22 mouse cellular contexts compared by ENCODE assay signal in the genomic region with DNA sequence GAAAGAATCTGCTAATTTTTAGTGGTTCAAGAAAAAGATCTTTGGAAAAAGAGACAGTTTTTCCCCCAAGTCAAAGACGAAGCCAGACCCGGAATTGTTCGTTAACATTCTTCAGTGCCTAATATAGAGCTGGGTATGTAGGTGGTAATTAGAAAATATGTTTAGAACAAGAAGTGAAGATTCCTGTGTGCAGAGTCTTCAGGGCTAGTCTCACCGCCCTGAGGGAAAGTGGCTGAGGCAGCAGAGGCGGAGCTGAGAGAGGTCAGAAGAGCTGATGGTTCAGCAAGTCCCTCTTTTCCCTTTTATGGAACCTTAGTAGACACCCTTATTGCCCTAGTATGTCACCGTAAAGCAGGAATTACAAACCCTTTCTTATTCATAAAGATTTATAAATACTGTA.
DNase-seq lines count a peak whose midpoint lies in the region; TF ChIP-seq lines count a peak whose summit lies in the region.
"Had no signal": no experiment of that assay in that cellular context is flagged by ENCODE, and none has a peak within 500 bp of the region (broad histone marks: within the 10 kb centered on the region; RNA-seq: fewer than 3 reads in every experiment).

No protein-coding gene starts in this region.

- H3K27ac ChIP-seq in gastrocnemius, adult 2 months: peak overlapping the region; percentile 46; the same call in 1 of the 2 replicates
- no peak overlapping the region for H3K27ac ChIP-seq in CH12.LX (ENCODE audit: insufficient read depth, low read depth)
- H3K27ac ChIP-seq: embryonic facial prominence, embryonic 12.5 days; embryonic facial prominence, embryonic 15.5 days; heart, embryonic 15.5 days; hindbrain, embryonic 10.5 days; hindbrain, embryonic 13.5 days; intestine, embryonic 15.5 days had no signal

- peak overlapping the region; percentile 58 for H3K4me2 ChIP-seq in CH12.LX (ENCODE audit: insufficient read depth, low read depth, poor library complexity, severe bottlenecking)
- H3K4me2 ChIP-seq: embryonic facial prominence, embryonic 12.5 days; embryonic facial prominence, embryonic 15.5 days; heart, embryonic 12.5 days; heart, embryonic 15.5 days; hindbrain, embryonic 13.5 days; intestine, embryonic 15.5 days had no signal

- peak overlapping the region; percentile 40; the same call in 1 of the 2 replicates for H3K9ac ChIP-seq in CH12.LX (ENCODE audit: insufficient read depth, low read depth)
- H3K9ac ChIP-seq: embryonic facial prominence, embryonic 12.5 days; embryonic facial prominence, embryonic 15.5 days; forebrain, postnatal 0 days; heart, embryonic 12.5 days; heart, embryonic 15.5 days; hindbrain, embryonic 13.5 days; intestine, embryonic 15.5 days had no signal

- peaks cover 6 to 33% of the 10 kb centered on the region in 2 experiments; a peak in 3 of 4 replicates for H3K4me1 ChIP-seq in CH12.LX (ENCODE audit: control insufficient read depth in 1 of 2, insufficient read depth in 2 of 2)
- H3K4me1 ChIP-seq: embryonic facial prominence, embryonic 12.5 days; embryonic facial prominence, embryonic 15.5 days; heart, embryonic 12.5 days; heart, embryonic 15.5 days; hindbrain, embryonic 13.5 days; intestine, embryonic 15.5 days had no signal

- in situ Hi-C loops in CH12.LX (cut with MboI; ENCODE audit: low pct_ligation_motif_present, low pct_unique_long_range_greater_than_20kb, low sequenced_read_pairs): no loop called here

- DNase-seq in gastrocnemius, adult 2 months: no peak
- DNase-seq in gastrocnemius, postnatal 10 days: no peak
- DNase-seq in kidney, adult 9 months: peak; percentile 8
- no peak for DNase-seq in kidney, postnatal 4 days
- no peak for DNase-seq in CH12.LX (ENCODE audit: extremely low read depth)
- peak; percentile 28 for DNase-seq in brain, adult 2 months (ENCODE audit: low read depth, low spot score)
- DNase-seq in right cerebral cortex, adult 18-20 months: no peak
- DNase-seq: cerebellum, adult 11-12 months; cerebellum, adult 8-10 months; cerebellum, postnatal 10 days; cerebellum, postnatal 36 days; forebrain, postnatal 0 days; gastrocnemius, postnatal 36 days; heart, postnatal 10 days; heart, postnatal 36 days had no signal

- no peak for TF ChIP-seq RAD21 in CH12.LX (IDR thresholded peaks at IDR 0.05; ENCODE audit: low read depth, low read length)

- no peak for TF ChIP-seq CTCF in gastrocnemius, adult 2 months (IDR thresholded peaks at IDR 0.05)
- no peak for TF ChIP-seq CTCF in CH12.LX (conservative IDR thresholded peaks at IDR 0.05 in 1 of 2, IDR thresholded peaks at IDR 0.05 in 1 of 2; ENCODE audit: low read depth in 2 of 2, low read length in 2 of 2)

- no peaks in the 10 kb centered on the region for H3K79me2 ChIP-seq in CH12.LX (replicated peaks; ENCODE audit: control insufficient read depth, extremely low read depth, insufficient read depth, poor library complexity, severe bottlenecking)

- dilution Hi-C loops in CH12.LX (cut with MboI; ENCODE audit: extremely low pct_ligation_motif_present, extremely low pct_unique_long_range_greater_than_20kb, low sequenced_read_pairs): no loop called here

- H3K9me3 ChIP-seq in CH12.LX (replicated peaks; ENCODE audit: low read length): no peaks in the 10 kb centered on the region
- H3K9me3 ChIP-seq: embryonic facial prominence, embryonic 12.5 days; embryonic facial prominence, embryonic 15.5 days; heart, embryonic 12.5 days; heart, embryonic 15.5 days; hindbrain, embryonic 10.5 days; hindbrain, embryonic 13.5 days; intestine, embryonic 15.5 days had no signal

- intact Hi-C loops in gastrocnemius, adult 2 months (cut with DNase I): no loop called here

- TF ChIP-seq EP300 in CH12.LX (IDR thresholded peaks at IDR 0.05; ENCODE audit: low read length): no peak

- TF ChIP-seq POLR2A in CH12.LX (IDR thresholded peaks at IDR 0.05; ENCODE audit: low read depth, low read length): no peak

- H3K27me3 ChIP-seq in CH12.LX (replicated peaks): no peaks in the 10 kb centered on the region
- H3K27me3 ChIP-seq: embryonic facial prominence, embryonic 12.5 days; embryonic facial prominence, embryonic 15.5 days; heart, embryonic 12.5 days; heart, embryonic 15.5 days; hindbrain, embryonic 13.5 days; intestine, embryonic 15.5 days had no signal

- no peak overlapping the region for H3K4me3 ChIP-seq in gastrocnemius, adult 2 months
- H3K4me3 ChIP-seq in CH12.LX (replicated peaks in 1 of 3; ENCODE audit: low read depth in 2 of 3, low read length in 2 of 3, poor library complexity in 1 of 3): no peak overlapping the region
- H3K4me3 ChIP-seq: embryonic facial prominence, embryonic 12.5 days; embryonic facial prominence, embryonic 15.5 days; heart, embryonic 12.5 days; heart, embryonic 15.5 days; hindbrain, embryonic 10.5 days; hindbrain, embryonic 13.5 days; intestine, embryonic 15.5 days had no signal

- H3K36me3 ChIP-seq in CH12.LX (replicated peaks in 1 of 2; ENCODE audit: control insufficient read depth in 1 of 2, insufficient read depth in 1 of 2, low read length in 1 of 2): no peaks in the 10 kb centered on the region
- H3K36me3 ChIP-seq: embryonic facial prominence, embryonic 12.5 days; embryonic facial prominence, embryonic 15.5 days; heart, embryonic 12.5 days; heart, embryonic 15.5 days; hindbrain, embryonic 10.5 days; hindbrain, embryonic 13.5 days; intestine, embryonic 15.5 days had no signal

TF ChIP-seq in CH12.LX, 34 proteins besides CTCF, POLR2A, EP300 and RAD21:
- TF ChIP-seq MYC (IDR thresholded peaks at IDR 0.05; ENCODE audit: low read depth, low read length) (no peak), NRF1 (IDR thresholded peaks at IDR 0.05; ENCODE audit: low read depth, low read length) (no peak), POLR2AphosphoS2 (IDR thresholded peaks at IDR 0.05; ENCODE audit: low read depth, low read length) (no peak), UBTF (IDR thresholded peaks at IDR 0.05; ENCODE audit: low read depth, low read length) (no peak), ZNF384 (IDR thresholded peaks at IDR 0.05; ENCODE audit: low read depth, low read length) (no peak), TCF12 (IDR thresholded peaks at IDR 0.05; ENCODE audit: low read depth, low read length) (no peak), GABPA (IDR thresholded peaks at IDR 0.05; ENCODE audit: insufficient replicate concordance, low read depth, low read length) (no peak), TBP (conservative IDR thresholded peaks at IDR 0.05; ENCODE audit: low read depth, low read length) (no peak), ETS1 (conservative IDR thresholded peaks at IDR 0.05; ENCODE audit: low read depth, low read length) (no peak), MXI1 (IDR thresholded peaks at IDR 0.05; ENCODE audit: low read depth, low read length) (no peak), RCOR1 (conservative IDR thresholded peaks at IDR 0.05; ENCODE audit: low read depth, low read length) (no peak), NELFE (IDR thresholded peaks at IDR 0.05; ENCODE audit: low read depth, low read length) (no peak), CHD2 (IDR thresholded peaks at IDR 0.05; ENCODE audit: low read length) (no peak), KAT2A (IDR thresholded peaks at IDR 0.05; ENCODE audit: insufficient replicate concordance, low read length) (no peak), HCFC1 (IDR thresholded peaks at IDR 0.05; ENCODE audit: low read depth, low read length) (no peak), USF2 (conservative IDR thresholded peaks at IDR 0.05; ENCODE audit: low read depth, low read length) (no peak), CHD1 (IDR thresholded peaks at IDR 0.05; ENCODE audit: low read depth, low read length) (no peak)

Comparison
In these comparisons a context has a peak if more than half of its experiments do, and no peak if none do; other contexts are left out.
1. DNase-seq: peak in kidney, adult 9 months (single experiment) and brain, adult 2 months (single experiment); none in gastrocnemius, adult 2 months (single experiment), gastrocnemius, postnatal 10 days (single experiment), kidney, postnatal 4 days (0 of 2), CH12.LX (single experiment) and right cerebral cortex, adult 18-20 months (single experiment).